Mouse (Mus musculus) bone marrow macrophage, adult 2 months (primary cell): ENCODE data around the gene Cpm. TPM values are rescaled to one million over a fixed set of nuclear protein-coding genes. Genes with fewer than 3 reads are reported as not detected.
"Not testable (repeated sequence)": the region's sequence is repeated elsewhere in the genome, so short reads cannot be mapped to it uniquely, and the experiment has no call there.

Experiments
- H3K27ac ChIP-seq: 2 replicates; pipeline ENCODE4 v1.5.1; 2012; ENCODE audit warnings: low read depth, low read length; ENCODE audit not compliant: insufficient read depth
- H3K4me1 ChIP-seq: 2 replicates; pipeline ENCODE4 v1.6.1; 2012; ENCODE audit warnings: low read length; ENCODE audit not compliant: control insufficient read depth, insufficient read depth
- H3K4me3 ChIP-seq: 2 replicates; pipeline ENCODE4 v1.5.1; 2012; ENCODE audit warnings: mild to moderate bottlenecking, low read length, moderate library complexity; ENCODE audit not compliant: insufficient read depth
- CTCF ChIP-seq: IDR thresholded peaks from 2 replicates; pipeline ENCODE4 v1.5.1; 2012; ENCODE audit warnings: low read depth, mild to moderate bottlenecking, low read length, moderate library complexity
- POLR2A ChIP-seq: IDR thresholded peaks from 2 replicates; pipeline ENCODE4 v1.6.1; 2012; ENCODE audit warnings: mild to moderate bottlenecking, low read depth, low read length, borderline replicate concordance
- polyA plus RNA-seq: library from polyadenylated mRNA; stranded (reverse); fragments of >200 nt; gene quantifications from 2 replicates; pipeline ENCODE4 v1.2.4, GENCODE M21; 2012; ENCODE audit not compliant: missing spikeins, insufficient read depth, insufficient read length

Gene Cpm
- polyA plus RNA-seq, 1 experiment, result not detected

DNA sequence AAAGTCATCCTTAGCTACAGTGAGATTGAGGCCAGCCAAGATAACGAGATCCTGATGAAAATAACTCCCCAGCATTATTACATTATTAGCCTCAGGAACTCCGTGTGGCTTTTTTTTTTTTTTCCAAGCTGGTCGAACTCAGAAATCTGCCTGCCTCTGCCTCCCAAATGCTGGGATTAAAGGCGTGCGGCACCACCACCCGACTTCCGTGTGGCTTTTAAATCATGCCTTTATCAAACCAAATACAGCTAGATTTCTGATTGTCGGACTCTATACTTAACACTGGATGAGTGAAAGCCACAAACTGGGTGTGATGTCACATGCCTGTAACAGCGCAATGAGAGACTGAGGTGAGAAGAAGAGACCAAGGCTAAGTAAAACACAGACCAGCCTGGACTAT, 83.6 kb downstream of the Cpm start:
- Histone ChIP-seq H3K4me3 (no peak overlapping the region), H3K27ac (no peak overlapping the region), H3K4me1 (peaks cover 35% of the 10 kb centered on the region)
- no peak for TF ChIP-seq POLR2A
- no peak for TF ChIP-seq CTCF

DNA sequence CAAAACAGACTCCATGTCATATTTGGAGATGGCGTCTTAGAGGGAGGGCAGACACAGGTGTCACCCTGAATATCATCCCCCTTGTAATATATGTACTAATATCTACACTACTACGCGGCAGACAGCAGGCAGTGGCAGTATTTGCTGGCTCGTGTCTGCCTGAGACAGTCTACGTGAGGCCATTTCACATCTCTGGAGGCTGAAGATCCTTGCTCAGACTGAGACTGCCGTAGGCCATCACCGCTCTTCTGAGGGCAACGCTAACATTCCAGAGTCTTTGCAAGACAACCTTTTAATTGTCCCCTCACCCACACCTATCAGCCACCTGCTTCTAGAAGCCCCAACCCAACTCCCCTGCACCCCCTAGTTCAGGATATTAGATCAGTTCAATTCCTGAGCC, 84.2 kb downstream of the Cpm start:
- H3K4me1 ChIP-seq, result peaks cover 41% of the 10 kb centered on the region
- H3K4me3 ChIP-seq, result no peak overlapping the region
- TF ChIP-seq CTCF, result no peak
- TF ChIP-seq POLR2A, result no peak
- no peak overlapping the region for H3K27ac ChIP-seq

GRCm38 (mm10) chr10:117714048-117714545, 84.8 kb downstream of the Cpm start:
- H3K4me1 ChIP-seq, result peaks cover 47% of the 10 kb centered on the region
- H3K27ac ChIP-seq, result no peak overlapping the region
- H3K4me3 ChIP-seq, result no peak overlapping the region
- TF ChIP-seq POLR2A, result no peak
- no peak for TF ChIP-seq CTCF

GRCm38 (mm10) chr10:117714928-117715500, 85.7 kb downstream of the Cpm start:
- peaks cover 54% of the 10 kb centered on the region for H3K4me1 ChIP-seq
- H3K27ac ChIP-seq, result peak overlapping the region; percentile 51
- no peak overlapping the region for H3K4me3 ChIP-seq
- TF ChIP-seq CTCF (no peak), POLR2A (no peak)

DNA sequence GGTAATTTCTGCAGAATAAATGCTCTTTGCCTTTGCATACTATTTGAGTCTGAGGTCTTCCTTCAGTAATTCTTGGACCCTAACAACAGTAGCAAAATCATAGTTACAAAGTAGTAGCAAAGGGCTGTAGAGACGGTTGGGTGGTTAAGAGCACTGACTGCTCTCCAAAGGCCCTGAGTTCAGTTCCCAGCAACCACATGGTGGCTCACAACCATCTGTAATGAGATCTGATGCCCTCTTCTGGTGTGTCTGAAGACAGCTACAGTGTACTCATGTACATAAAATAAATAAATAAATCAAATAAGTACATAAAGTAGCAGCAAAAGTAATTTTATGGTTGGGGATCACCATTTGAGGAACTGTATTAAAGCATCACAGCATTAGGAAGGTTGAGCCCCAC, 86.4 kb downstream of the Cpm start:
- Histone ChIP-seq H3K27ac (peak overlapping the region; percentile 95), H3K4me1 (peaks cover 59% of the 10 kb centered on the region)
- not testable (repeated sequence) for H3K4me3 ChIP-seq

- Histone ChIP-seq H3K4me3 (no peak overlapping the region), H3K27ac (peak overlapping the region; percentile 95), H3K4me1 (peaks cover 60% of the 10 kb centered on the region)
- no peak for TF ChIP-seq CTCF
- TF ChIP-seq POLR2A, result no peak
These were observed 87.4 kb downstream of the Cpm start for GRCm38 (mm10) chr10:117716686-117717085.

DNA sequence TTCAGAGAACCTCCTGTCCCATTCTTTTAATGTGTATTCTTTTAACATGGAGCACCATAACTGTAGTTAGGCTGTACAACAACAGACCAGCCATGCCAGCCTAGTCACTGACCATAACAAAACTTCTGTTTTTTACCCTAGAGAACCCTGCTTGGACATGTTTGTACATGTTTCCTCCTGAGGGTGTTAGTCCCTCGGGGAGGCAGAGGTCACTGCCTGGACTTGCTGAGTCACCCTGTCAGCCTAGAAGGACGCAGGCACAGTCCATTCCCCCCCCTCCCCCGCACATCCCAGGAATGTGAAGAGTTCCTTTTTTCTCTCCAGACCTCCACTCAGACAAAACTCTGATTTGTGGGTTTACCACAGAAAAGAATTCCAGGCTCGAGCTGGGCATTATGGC, 88.3 kb downstream of the Cpm start:
- Histone ChIP-seq H3K4me1 (peaks cover 61% of the 10 kb centered on the region), H3K27ac (peak overlapping the region; percentile 95), H3K4me3 (no peak overlapping the region)
- TF ChIP-seq POLR2A (no peak), CTCF (no peak)

DNA sequence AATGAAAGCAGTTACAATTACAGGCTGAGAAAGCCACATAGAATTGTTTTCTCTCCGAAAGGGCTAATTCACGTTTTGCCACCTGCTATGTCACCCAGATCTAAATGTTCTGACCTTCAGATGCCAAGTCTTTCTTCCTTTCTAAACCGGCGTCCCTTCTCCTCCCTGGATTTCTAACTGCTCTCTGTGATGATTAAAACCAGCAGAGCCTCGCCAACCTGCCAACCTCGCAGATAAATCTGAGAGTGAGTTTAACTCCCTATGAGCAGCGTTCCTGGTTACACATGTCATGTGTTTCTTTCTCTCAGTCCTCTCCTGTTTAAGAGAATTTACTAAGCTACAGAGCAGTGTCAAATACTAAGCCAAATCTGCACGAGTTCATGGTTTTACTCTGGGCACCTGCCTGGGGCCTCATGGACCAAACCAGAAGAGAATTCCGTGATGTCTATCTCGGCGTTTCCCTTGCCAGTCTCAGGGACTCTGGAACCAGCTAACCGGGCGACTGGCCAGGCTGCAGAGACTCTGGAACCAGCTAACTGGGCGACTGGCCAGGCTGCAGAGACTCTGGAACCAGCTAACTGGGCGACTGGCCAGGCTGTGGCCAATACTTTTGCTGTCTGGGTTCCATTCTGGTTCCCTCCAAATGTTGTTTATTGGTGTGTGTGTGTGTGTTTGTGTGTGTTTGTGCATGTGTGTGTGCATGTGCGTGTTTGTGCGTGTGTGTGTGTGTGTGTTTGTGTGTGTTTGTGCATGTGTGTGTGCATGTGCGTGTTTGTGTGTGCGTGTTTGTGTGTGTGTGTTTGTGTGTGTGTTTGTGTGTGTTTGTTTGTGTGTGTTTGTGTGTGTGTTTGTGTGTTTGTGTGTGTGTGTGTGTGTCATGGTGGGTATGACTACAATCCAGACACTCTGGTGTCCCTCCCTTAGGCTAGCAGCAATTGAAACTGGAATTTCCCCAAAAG, 89.1 kb downstream of the Cpm start:
- Histone ChIP-seq H3K4me1 (peaks cover 61% of the 10 kb centered on the region), H3K4me3 (no peak overlapping the region), H3K27ac (peak overlapping the region; percentile 95)
- TF ChIP-seq POLR2A (no peak), CTCF (no peak)

- H3K4me1 ChIP-seq, result peaks cover 28% of the 10 kb centered on the region
- H3K4me3 ChIP-seq, result no peak overlapping the region
- TF ChIP-seq POLR2A (no peak), CTCF (no peak)
- peak overlapping the region; percentile 19 for H3K27ac ChIP-seq
These were observed 94.9 kb downstream of the Cpm start for GRCm38 (mm10) chr10:117724136-117724718.
